Mouse (Mus musculus): Measurements from ENCODE around the gene Pex12. TPM values are rescaled to one million over a fixed set of nuclear protein-coding genes. Genes with fewer than 3 reads are reported as not detected.
A peak's percentile ranks its signal among the peaks of the same experiment; 100 is the strongest.
"Not testable (repeated sequence)": the region's sequence is repeated elsewhere in the genome, so short reads cannot be mapped to it uniquely, and the experiment has no call there.

The Pex12 gene
- 18.4 and 18.6 TPM in 2 replicates for polyA plus RNA-seq (2015; fragmentation: Nextera tagmentation; extraction: Ambion mirVana)

- WGBS: under 1% methylated on average over 51 of the region's 51 CpGs
- H3K4me2 ChIP-seq: peak within 1 kb of the TSS; percentile 75
- H3K36me3 ChIP-seq (replicated peaks): no peaks in the 10 kb centered on the region
- ATAC-seq (replicated peaks): peak; percentile 86
- peaks cover 48% of the 10 kb centered on the region for H3K4me1 ChIP-seq
- no peaks in the 10 kb centered on the region for H3K27me3 ChIP-seq (replicated peaks)
- H3K9me3 ChIP-seq: no peaks in the 10 kb centered on the region
- peak within 1 kb of the TSS; percentile 95 for H3K27ac ChIP-seq
- H3K9ac ChIP-seq: peak within 1 kb of the TSS; percentile 71
- peak within 1 kb of the TSS; percentile 82 for H3K4me3 ChIP-seq
These were observed at the start of gene Pex12 for GRCm38 (mm10) chr11:83302526-83303251. Gene Pex12, minus strand, starts transcription at chr11:83302586.

- Histone ChIP-seq H3K9me3 (no peaks in the 10 kb centered on the region), H3K4me3 (no peak overlapping the region), H3K27me3 (replicated peaks) (no peaks in the 10 kb centered on the region), H3K36me3 (replicated peaks) (peaks cover 51% of the 10 kb centered on the region), H3K4me2 (no peak overlapping the region), H3K4me1 (no peaks in the 10 kb centered on the region), H3K27ac (no peak overlapping the region), H3K9ac (no peak overlapping the region)
- 87% methylated on average over 3 of the region's 3 CpGs for WGBS
- ATAC-seq (replicated peaks): no peak
These were observed 39.4 kb upstream of the Pex12 start for GRCm38 (mm10) chr11:83341716-83342245.

- H3K27ac ChIP-seq: no peak overlapping the region
- no peak overlapping the region for H3K4me2 ChIP-seq
- no peaks in the 10 kb centered on the region for H3K4me1 ChIP-seq
- no peak overlapping the region for H3K4me3 ChIP-seq
- H3K27me3 ChIP-seq (replicated peaks): no peaks in the 10 kb centered on the region
- peaks cover 62% of the 10 kb centered on the region for H3K36me3 ChIP-seq (replicated peaks)
- no peaks in the 10 kb centered on the region for H3K9me3 ChIP-seq
- no peak for ATAC-seq (replicated peaks)
- WGBS: 34% methylated on average over 2 of the region's 2 CpGs
- no peak overlapping the region for H3K9ac ChIP-seq
These were observed 37.3 kb upstream of the Pex12 start for GRCm38 (mm10) chr11:83339705-83340104.

- 92% methylated on average over 7 of the region's 7 CpGs for WGBS
- H3K36me3 ChIP-seq (replicated peaks): peaks cover 59% of the 10 kb centered on the region
These were observed 33.4 kb upstream of the Pex12 start for GRCm38 (mm10) chr11:83335826-83336225.

GRCm38 (mm10) chr11:83327427-83327826 lies 25.0 kb upstream of the Pex12 start:
- H3K27ac ChIP-seq: no peak overlapping the region
- WGBS: 60% methylated on average over 3 of the region's 3 CpGs
- no peak overlapping the region for H3K9ac ChIP-seq
- H3K4me1 ChIP-seq: no peaks in the 10 kb centered on the region
- peaks cover 41% of the 10 kb centered on the region for H3K36me3 ChIP-seq (replicated peaks)
- no peaks in the 10 kb centered on the region for H3K27me3 ChIP-seq (replicated peaks)
- no peaks in the 10 kb centered on the region for H3K9me3 ChIP-seq
- H3K4me3 ChIP-seq: no peak overlapping the region
- ATAC-seq (replicated peaks): no peak
- H3K4me2 ChIP-seq: no peak overlapping the region

More at GRCm38 (mm10) chr11:83335826-83336225, 33.4 kb upstream of the Pex12 start:
- Histone ChIP-seq H3K9ac (no peak overlapping the region), H3K27ac (no peak overlapping the region), H3K4me2 (no peak overlapping the region), H3K9me3 (no peaks in the 10 kb centered on the region), H3K4me1 (no peaks in the 10 kb centered on the region), H3K4me3 (no peak overlapping the region), H3K27me3 (replicated peaks) (no peaks in the 10 kb centered on the region)
- no peak for ATAC-seq (replicated peaks)

GRCm38 (mm10) chr11:83326692-83327091 lies 24.3 kb upstream of the Pex12 start:
- not testable (repeated sequence) for H3K9ac ChIP-seq; ATAC-seq (replicated peaks); H3K4me3 ChIP-seq; H3K4me2 ChIP-seq; H3K27me3 ChIP-seq (replicated peaks); H3K9me3 ChIP-seq; H3K4me1 ChIP-seq; H3K27ac ChIP-seq
- 90% methylated on average over 3 of the region's 3 CpGs for WGBS
- peaks cover 47% of the 10 kb centered on the region for H3K36me3 ChIP-seq (replicated peaks)

GRCm38 (mm10) chr11:83319048-83319447 lies 16.7 kb upstream of the Pex12 start:
- Histone ChIP-seq H3K27ac (no peak overlapping the region), H3K36me3 (replicated peaks) (peaks cover 55% of the 10 kb centered on the region)
- 89% methylated on average over 4 of the region's 4 CpGs for WGBS

GRCm38 (mm10) chr11:83312471-83312870 lies 10.1 kb upstream of the Pex12 start:
- Histone ChIP-seq H3K9ac (no peak overlapping the region), H3K4me1 (no peaks in the 10 kb centered on the region), H3K27ac (no peak overlapping the region), H3K27me3 (replicated peaks) (no peaks in the 10 kb centered on the region), H3K4me3 (no peak overlapping the region), H3K9me3 (no peaks in the 10 kb centered on the region), H3K4me2 (no peak overlapping the region), H3K36me3 (replicated peaks) (peaks cover 29% of the 10 kb centered on the region; the same call in 1 of the 2 replicates)
- 75% methylated on average over 5 of the region's 5 CpGs for WGBS
- ATAC-seq (replicated peaks): no peak

More at GRCm38 (mm10) chr11:83319048-83319447, 16.7 kb upstream of the Pex12 start:
- Histone ChIP-seq H3K9me3 (no peaks in the 10 kb centered on the region), H3K4me1 (no peaks in the 10 kb centered on the region), H3K9ac (no peak overlapping the region), H3K27me3 (replicated peaks) (no peaks in the 10 kb centered on the region), H3K4me2 (no peak overlapping the region), H3K4me3 (no peak overlapping the region)
- ATAC-seq (replicated peaks): no peak

- no peak overlapping the region for H3K9ac ChIP-seq
- no peak overlapping the region for H3K27ac ChIP-seq
- peaks cover 41% of the 10 kb centered on the region for H3K4me1 ChIP-seq
- 87% methylated on average over 4 of the region's 4 CpGs for WGBS
- H3K36me3 ChIP-seq (replicated peaks): peaks cover 5% of the 10 kb centered on the region; the same call in 1 of the 2 replicates
- ATAC-seq (replicated peaks): no peak
- H3K4me3 ChIP-seq: no peak overlapping the region
- no peak overlapping the region for H3K4me2 ChIP-seq
- no peaks in the 10 kb centered on the region for H3K9me3 ChIP-seq
- H3K27me3 ChIP-seq (replicated peaks): no peaks in the 10 kb centered on the region
These were observed 4.4 kb upstream of the Pex12 start for GRCm38 (mm10) chr11:83306700-83307253.

GRCm38 (mm10) chr11:83304485-83304884 lies 2.1 kb upstream of the Pex12 start:
- Histone ChIP-seq H3K36me3 (replicated peaks) (0 out of 2 replicates have a peak, but pooled peaks cover 4% of the 10 kb centered on the region), H3K9ac (no peak overlapping the region), H3K27me3 (replicated peaks) (no peaks in the 10 kb centered on the region), H3K9me3 (no peaks in the 10 kb centered on the region), H3K4me1 (peaks cover 41% of the 10 kb centered on the region), H3K4me3 (peak overlapping the region; percentile 82; the same call in 1 of the 2 replicates), H3K27ac (no peak overlapping the region), H3K4me2 (peak overlapping the region; percentile 75)
- no peak for ATAC-seq (replicated peaks)
- 94% methylated on average over 2 of the region's 2 CpGs for WGBS

GRCm38 (mm10) chr11:83303751-83304150 lies 1.4 kb upstream of the Pex12 start:
- Histone ChIP-seq H3K4me3 (peak overlapping the region; percentile 82), H3K27me3 (replicated peaks) (no peaks in the 10 kb centered on the region), H3K9ac (peak overlapping the region; percentile 71; the same call in 1 of the 2 replicates), H3K4me2 (peak overlapping the region; percentile 75), H3K9me3 (no peaks in the 10 kb centered on the region), H3K4me1 (peaks cover 41% of the 10 kb centered on the region), H3K36me3 (replicated peaks) (0 out of 2 replicates have a peak, but pooled peaks cover 3% of the 10 kb centered on the region), H3K27ac (no peak overlapping the region)
- 68% methylated on average over 5 of the region's 5 CpGs for WGBS
- ATAC-seq (replicated peaks): no peak

GRCm38 (mm10) chr11:83302124-83302523 lies 262 bp downstream of the Pex12 start:
- ATAC-seq (replicated peaks): no peak

More at GRCm38 (mm10) chr11:83302124-83302523, 262 bp downstream of the Pex12 start:
- no peaks in the 10 kb centered on the region for H3K9me3 ChIP-seq
- no peaks in the 10 kb centered on the region for H3K27me3 ChIP-seq (replicated peaks)
- peak overlapping the region; percentile 82 for H3K4me3 ChIP-seq
- H3K9ac ChIP-seq: peak overlapping the region; percentile 71
- peak overlapping the region; percentile 75 for H3K4me2 ChIP-seq
- H3K36me3 ChIP-seq (replicated peaks): no peaks in the 10 kb centered on the region
- peak overlapping the region; percentile 95 for H3K27ac ChIP-seq
- peaks cover 54% of the 10 kb centered on the region for H3K4me1 ChIP-seq
- 8% methylated on average over 10 of the region's 10 CpGs for WGBS

Data from midbrain, embryonic 15.5 days (tissue).